Mouse (Mus musculus) 3T3-L1 (cell line): ENCODE measurements at regions not wholly inside any gene's neighbourhood (a gene's known extent, or its start where the extent isn't known, plus 50 kb on each side); places are given as distances from the start of the nearest gene placed in this dataset.

Source experiments
- DNase-seq: peaks from one replicate; pipeline ENCODE4 v3.0.0-alpha.2; 2015; ENCODE audit warnings: low read depth, low spot score

DNA sequence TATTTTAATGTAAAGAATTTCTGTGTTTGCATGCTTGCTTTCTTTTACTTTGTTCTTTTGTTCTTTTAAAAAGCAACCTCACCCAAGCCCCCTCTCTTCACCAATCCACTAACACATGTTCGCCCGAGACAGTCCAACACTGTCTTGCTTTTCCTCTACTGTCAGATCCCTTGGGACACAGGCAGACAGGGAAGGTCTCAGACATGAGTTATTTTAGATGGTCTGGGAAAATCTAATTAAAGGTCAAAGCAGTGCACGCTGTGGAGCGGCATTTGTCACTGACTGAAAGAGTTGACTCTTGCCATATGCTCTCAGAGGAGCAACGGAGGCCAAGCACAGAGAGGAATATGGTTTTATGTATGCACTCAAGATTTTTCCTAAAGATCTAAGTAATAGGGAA is 279.6 kb downstream of the Gm11146 start:
- DNase-seq = no peak

DNA sequence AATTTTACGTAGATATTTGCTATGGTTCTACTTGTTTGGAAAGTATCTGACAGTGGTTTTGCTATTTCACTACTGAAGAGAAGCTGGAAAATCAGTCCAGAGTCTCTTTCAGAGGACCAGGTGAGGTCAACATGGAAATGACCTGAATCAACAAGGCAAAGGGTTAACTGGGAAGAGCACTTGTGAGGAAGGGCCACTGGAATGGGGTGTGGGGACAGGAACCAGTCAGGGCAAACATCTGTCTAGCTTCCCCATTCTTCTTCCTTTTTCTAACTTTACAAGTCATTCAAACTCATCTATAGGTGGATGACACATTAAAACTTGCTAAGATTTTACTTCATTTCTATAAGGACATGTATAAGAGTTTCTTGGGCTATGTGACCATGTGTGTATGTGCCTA is 283.7 kb downstream of the Gm11146 start:
- no peak for DNase-seq

DNA sequence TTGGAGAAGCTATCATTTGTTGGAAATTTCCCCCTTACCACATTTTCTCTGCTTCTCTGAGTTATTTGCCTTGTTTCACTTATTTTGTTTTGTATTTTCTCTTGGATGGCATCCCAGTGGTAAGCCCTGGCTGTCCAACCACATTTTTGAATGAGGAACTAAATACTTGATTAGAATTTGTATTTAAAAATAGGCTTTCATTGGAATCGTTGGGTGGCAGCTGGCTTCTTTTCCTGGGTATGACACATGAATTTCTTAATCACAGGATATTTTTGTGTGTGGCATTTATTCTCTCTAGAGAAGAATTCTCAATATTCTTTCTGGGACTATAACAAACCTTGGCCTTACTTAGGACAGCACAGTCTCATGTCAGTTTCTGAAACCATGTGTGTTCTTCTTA is 286.5 kb downstream of the Gm11146 start:
- DNase-seq = no peak

DNA sequence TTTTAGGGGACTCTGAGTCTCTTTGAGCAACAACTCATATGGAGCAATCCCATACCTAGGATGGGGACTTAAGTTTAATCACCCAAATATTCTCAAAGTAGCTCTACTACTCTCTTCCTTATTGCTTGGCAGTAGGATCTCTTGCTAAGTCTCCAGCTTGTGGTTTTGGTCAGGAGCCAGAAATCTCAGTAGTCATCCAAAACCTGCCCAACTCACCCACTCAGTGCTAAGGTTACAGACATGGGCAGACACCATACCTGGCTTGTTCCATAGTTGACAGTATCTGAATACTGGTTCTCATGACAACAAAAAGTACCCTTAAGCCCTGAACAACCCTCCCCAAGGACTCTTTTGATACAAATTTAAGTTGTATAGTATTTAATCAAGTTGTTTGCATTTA is 288.7 kb downstream of the Gm11146 start:
- peak; percentile 29 for DNase-seq

DNA sequence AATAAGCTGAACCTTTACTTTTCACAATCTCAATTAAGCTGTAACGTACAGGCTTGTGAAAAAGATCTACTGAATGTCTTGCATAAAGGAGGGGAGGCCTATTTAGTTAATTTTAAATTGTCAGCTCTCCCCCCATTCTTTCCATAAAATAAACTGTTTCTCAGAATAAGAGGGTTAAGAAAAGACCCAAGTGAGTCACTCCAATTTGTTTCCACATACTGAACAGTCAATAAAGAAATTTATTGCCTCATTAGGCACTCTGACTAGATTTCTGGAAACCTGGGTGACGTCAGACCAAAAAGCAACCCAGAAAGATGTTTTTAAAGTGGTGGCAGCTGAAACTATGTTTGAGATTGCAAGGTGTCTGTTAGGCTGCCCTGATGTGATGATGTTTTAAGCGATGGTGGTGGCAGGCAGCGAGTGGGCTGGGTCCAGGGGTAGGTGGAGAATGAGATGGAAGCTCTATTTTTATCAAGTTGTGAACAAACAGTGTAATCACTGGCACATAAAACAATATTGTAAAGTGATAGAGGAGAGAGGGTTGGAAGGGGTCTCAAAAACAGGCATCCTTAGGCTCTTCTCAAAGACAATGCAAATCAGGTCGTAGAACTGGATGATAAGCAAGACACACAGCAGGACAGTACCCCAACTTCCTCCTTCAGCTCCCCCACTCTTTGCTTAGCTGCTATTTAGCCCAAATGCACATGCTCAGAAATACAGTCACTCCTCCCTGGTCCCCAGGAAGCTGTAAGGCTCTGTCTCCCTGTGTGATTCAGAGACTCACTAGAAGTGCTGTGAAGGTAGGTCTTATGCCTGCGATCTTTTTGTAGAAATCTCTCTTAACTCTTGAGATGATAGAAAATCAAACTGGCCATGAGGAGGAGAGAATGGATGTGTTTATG is 288.0 kb downstream of the Usp25 start:
- DNase-seq = no peak

DNA sequence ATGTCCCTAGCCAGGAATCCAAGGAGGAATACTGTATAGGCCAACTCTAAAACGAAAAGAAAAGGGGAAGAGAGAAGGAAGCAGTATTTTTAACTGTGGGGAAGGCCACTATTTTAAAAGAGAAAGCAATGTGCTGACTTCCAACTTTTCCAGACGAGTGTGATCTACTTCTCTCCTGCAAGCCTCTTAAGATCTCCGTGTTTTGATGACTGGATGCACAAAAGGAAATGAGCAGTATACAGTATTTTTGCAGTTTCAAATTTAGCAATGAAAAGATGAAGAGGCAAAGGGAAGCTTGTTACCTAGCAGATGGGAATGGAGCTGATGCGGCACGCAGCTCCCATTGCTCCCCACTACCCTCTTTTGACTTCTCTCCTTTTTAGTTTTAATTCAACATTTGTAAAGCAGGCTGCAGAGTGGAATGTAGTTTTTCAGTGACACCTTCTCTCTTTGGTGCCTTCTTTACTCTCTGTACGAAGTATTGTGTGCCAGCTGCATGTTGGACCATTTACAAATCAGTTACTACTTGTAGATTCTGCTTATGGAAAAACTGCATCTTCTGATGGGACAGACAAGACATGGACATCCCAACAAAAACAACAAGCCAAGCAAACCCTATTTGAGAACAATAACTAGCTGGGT is 287.2 kb downstream of the Usp25 start:
- no peak for DNase-seq

DNA sequence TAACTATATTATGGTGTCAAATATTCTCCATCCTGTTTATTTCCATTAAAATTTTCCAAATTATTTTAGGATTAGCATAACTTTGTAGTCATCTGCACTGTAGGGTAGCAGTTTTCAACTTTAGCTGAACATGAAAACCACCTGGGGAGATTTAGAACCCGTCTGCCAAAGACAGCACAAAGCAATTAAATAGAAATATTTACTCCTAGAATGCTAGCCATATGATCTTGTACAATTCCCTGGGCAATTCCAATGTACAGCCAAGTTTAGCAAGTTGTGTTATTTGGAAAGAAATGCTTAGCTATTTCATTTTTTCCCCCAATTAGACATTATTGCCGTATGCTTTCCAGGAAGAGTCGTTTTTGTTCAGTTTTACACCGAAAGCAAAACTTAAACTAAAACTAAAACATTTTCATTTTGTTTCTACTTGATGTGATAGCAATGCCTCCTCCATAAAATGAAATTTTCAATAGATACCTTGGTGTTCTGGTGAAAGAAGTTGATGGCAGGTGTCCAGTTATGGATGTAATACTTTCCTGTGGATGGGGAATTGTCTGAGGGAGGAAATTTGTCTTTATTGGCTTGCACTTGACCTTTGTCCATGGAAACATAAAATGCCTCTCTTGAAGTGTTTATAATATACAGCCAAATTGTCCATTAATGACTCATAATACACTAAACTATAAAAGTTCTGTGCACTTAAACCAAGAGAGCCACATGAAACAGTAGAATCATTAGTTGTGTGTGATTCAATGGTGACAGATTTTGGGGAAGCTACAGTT is 282.3 kb downstream of the Usp25 start:
- peak; percentile 9 for DNase-seq

DNA sequence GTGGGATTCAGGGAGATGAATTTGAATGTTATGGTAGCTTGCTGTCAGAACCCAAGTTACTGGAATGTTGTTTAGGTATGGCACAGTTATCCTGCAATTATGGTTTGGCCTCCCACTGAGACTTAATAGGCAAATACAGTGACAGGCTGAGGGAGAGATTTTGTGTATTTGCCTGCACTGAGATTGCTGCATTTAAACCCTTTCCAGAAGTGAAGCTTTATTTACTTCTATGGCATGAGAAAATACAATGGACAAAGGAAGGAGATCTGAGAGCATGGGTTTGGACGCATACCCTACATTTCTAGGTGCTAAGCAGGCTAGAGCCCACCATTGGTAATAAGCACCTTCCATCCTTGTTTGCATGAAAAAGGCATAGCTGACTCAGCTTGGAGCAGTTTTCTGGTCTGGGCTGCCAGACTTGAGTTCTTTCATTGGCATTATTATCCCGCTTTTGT is 278.8 kb downstream of the Usp25 start:
- no peak for DNase-seq

DNA sequence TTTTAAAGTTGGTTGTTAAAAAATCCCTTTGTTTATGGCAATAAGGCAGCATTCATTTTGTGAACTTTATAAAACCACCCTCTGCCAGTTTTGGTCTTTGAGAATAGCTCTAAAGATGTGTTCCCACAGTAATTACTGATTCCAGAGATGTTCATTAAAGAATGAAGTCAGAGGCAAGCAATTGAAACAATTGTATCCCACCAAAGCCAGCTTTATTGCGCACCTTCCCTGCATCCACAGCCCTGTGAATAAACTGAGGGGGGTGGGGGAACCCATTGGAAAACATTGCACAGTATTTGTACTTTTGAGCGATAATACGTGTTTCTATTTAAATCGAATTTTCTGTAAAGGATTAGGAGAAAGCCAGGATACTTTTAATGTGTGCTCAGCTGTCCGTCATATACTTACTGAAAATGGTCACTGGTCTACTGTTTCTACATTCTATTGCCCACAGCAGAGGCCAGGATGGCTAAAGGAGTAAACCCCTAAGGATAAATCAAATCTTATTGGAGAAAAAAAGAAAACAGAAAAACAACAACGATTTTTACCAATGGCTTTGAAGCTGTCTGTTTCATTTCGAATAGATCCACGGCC is 278.3 kb downstream of the Usp25 start:
- DNase-seq = no peak

DNA sequence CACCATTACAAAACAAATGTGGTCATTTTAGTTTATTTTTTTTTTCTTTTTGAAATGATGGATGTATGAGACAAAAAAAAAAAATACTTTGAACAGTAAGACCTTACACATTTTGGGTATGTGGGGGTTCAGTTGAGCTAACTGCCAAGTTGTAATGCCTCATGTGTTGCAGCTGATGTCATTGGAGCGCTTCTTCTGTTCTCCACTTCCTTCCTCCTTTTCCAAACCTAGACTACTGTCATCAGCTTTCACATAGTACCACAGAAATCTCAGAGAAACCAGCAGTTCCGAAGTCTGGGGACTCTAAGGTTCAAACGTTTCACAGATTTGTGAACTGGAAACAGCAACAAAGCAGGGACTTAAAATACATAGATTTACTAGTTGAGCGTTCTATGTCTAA is 270.7 kb downstream of the Usp25 start:
- no peak for DNase-seq

DNA sequence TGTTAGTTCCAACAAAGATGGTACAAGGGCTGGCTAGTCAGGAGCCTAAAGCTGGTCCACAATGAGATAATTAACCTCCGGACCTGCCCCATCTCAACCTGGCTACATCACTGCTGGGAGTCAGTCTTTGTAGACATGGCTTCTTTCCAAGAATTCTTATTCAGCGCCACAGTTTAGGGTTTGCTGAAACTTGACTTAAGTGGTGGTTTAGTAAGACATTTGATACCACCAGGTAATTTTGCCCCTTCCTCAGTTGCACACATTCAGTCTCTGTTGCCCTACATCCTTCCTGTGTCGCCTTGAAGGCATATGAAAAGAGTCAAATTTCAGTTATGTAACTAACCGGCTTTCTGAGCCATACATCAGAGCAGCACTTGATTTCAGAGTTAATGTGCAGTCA is 266.4 kb downstream of the Usp25 start:
- no peak for DNase-seq

DNA sequence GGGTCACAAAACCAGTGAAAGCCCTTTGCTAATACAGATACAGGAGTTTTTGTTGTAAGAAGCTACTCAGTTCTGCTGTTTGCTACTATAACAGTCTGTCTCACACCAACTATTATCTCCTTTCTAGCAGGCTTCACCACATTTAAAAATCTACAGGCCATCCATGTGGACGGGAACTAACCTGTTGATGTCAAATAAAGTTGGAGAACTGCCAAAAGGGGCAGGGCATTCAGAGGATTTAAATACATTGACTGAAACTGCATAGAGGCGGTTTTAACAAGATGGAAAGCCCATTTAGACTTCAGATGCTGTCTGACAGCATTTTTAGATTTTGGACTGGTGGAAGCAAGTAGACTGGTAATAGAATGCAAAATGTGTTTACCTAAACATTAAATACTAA is 266.0 kb downstream of the Usp25 start:
- DNase-seq = no peak

DNA sequence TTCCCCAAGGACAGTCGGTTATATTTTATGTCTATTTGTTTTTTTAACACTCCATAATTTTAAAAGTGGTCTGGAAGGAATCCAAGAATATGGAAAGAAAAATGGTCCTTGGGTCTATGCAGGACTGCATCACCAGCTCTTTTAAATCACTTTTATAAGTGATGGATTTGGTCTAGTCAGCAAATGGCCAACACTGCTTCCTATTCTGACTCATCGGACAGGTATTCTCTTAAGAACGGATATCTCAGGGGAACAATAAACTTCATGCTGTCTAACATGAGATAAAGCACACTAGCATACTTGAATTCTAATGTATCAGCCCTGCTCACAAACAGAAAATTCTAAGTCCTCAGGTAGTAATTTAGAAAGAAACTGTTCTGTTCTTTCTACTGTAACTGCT is 259.8 kb downstream of the Usp25 start:
- DNase-seq = peak; percentile 68

DNA sequence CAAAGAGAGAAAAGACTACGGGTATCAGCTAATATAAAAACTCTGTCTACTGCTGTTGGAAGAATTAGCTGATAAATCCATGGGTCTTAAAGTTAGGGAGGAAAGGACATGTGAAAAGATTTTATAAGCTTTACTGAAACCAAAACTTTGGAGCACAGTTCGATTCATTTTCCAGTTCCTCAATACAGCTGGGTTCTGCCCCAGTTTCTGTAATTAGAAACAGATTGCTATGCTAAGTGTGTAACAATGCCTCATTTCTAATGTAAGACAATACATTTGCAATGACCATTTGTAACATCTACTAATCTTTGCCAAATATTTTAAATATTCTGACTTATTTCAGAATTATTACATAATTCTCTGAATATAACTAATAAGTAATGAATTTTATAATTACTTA is 255.4 kb downstream of the Usp25 start:
- DNase-seq = peak; percentile 15

DNA sequence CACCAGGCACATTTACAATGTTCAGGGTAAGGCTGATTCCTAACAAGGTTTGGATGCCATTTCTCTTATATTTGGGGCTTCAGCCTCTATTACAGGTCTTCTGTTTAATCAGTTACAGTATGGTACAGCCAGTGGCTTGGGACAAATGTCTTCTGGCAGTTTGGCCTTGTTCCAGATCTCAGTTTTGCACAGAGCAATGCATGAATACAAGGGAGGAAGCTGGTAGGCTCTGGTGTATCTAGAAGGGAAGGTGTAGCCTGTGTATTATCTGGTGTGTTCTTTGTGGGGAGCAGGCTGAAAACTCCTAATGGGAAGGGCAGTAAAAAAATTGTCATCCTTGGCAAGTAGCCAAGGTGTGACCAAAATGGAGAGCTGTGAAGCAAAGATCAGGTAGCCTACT is 254.2 kb downstream of the Usp25 start:
- DNase-seq = no peak

DNA sequence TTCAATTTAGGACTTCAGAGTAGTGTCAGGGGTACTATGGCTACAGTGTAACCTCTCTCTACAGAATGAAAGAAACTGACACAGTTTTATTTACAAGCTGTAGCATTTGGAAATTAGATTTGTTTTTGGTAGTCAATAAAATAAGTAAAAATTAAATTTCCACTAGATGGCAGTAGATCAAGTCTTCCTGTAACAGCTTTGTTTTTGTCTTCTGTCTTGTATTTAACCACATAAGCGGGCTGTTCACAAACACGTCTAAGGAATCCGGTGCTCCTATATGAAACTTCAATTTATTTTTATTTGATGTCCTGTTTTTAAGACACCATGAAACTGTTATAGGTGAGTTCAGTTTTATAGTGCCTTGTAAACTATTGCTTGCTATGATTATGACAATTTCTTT is 238.8 kb downstream of the Usp25 start:
- DNase-seq = peak; percentile 42

DNA sequence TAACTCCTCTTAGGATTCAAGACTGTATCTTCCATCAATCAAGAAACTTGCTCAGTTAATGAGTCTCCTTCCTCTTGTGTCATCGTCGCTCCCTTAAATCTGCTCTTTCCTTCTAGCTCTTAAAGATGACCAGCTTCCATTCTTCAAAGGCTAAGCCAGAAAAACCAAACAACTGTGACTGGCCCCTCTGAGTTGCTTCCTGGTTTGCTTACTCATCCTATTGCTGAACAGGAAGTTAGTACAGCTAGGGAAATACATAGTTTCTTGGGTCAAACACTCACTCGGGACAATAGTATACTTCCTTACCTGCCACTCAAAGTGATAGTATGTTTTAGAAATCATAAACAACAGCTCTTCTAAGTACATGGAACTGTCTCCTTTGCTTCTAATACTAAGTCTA is 237.9 kb downstream of the Usp25 start:
- no peak for DNase-seq

DNA sequence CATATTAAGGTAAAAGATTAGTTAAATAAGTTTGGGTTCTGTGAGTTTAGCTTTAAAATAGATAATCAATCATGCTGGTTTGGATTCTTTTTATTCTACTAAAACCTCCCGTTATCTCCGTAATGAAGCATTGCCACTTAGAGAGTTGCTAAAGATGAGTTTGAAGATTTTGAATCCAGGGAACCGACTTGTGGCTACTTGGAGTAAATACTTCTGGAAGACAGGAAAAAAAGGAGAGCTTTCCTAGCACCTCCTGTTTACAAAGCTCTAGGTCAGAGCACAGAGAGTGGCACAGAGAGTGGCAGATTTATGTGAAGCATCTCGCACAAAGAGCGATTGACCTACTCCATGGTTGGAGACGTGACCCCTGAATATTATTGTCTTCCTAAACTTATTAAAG is 227.4 kb downstream of the Usp25 start:
- no peak for DNase-seq

DNA sequence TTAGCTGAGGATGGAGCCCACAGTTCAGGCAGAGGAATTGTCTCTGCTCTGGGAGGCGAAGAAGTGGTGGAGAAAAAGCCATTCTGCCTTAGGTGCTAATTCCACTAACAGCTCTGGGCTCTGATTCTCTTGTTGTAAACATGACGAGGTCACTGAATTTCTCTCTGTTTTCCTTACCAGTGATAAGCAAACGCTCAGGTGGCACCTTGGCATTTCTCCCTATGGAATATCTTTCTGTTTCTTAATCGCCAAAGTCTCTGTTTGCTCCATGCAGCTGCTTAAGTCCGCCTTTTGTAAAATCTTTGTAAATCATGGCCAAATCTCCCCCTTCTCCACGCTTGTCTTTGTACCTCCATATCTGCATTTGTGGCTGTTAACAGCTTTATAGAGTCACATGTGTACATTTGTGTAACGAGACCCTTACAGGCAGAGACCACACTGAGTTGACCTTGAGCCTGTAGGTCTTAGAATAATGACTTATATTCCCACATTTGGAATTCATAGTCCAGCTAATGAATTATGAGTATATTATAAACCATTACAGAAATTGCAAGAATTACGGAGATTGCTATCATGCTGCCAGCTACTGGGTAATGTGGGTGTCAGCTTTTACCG is 225.8 kb downstream of the Usp25 start:
- DNase-seq = no peak

DNA sequence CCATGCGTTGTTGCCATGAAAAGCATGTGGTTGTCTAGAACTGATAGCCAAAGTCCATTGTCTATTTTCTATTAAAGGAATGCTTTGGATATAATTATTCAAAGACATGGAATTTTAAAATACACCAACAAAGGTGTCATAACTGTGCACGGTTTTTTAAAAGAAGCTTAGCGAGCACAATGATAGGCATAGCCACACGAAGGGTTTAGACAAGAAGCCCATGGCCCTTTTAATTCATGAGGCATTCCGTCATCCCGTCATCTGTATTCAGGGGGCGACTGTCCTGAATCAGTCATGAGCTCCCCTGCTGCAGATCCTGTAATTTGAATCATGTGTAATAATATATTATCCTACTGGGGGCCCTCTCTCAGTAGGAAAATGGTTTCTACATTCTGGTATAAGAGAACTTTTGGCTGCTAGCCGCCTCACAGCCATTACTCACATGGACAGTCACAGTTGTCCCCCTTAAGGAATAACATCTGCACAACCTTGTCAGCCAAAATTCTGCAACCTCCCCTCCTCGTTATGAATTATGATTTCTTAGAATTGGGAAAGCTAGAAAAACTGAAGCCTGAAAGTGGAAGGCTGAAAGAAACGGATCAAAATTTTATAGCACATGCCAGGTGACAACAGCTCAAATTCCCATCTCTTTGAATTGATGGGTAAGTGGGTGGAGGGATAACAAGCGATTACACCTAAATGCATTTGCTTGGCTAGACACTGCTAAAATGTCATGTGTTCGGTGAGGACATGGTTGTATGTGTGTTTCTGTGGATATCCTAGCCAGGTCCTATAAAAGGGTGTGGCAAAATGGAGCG is 225.1 kb downstream of the Usp25 start:
- DNase-seq = peak; percentile 26
